Mouse (Mus musculus): ENCODE measurements at regions not wholly inside any gene's neighbourhood (a gene's known extent, or its start where the extent isn't known, plus 50 kb on each side); places are given as distances from the start of the nearest gene placed in this dataset.
"Not testable (repeated sequence)": the region's sequence is repeated elsewhere in the genome, so short reads cannot be mapped to it uniquely, and the experiment has no call there.

- not testable (repeated sequence) for ATAC-seq, H3K27ac ChIP-seq
- 86% methylated on average over 2 of the region's 2 CpGs for WGBS
Measured at GRCm38 (mm10) chr6:18566934-18567333, 52.3 kb upstream of the Cttnbp2 start.

GRCm38 (mm10) chr6:18569221-18569620 lies 54.6 kb upstream of the Cttnbp2 start:
- Histone ChIP-seq H3K9ac (replicated peaks) (no peak overlapping the region), H3K27me3 (no peaks in the 10 kb centered on the region), H3K4me1 (replicated peaks) (no peaks in the 10 kb centered on the region), H3K4me3 (replicated peaks) (no peak overlapping the region), H3K27ac (no peak overlapping the region), H3K4me2 (replicated peaks) (no peak overlapping the region), H3K36me3 (no peaks in the 10 kb centered on the region), H3K9me3 (no peaks in the 10 kb centered on the region)
- 85% methylated on average over 2 of the region's 2 CpGs for WGBS
- ATAC-seq, result no peak

More at GRCm38 (mm10) chr6:18566934-18567333, 52.3 kb upstream of the Cttnbp2 start:
- H3K9me3 ChIP-seq; H3K9ac ChIP-seq (replicated peaks); H3K36me3 ChIP-seq; H3K27me3 ChIP-seq; H3K4me3 ChIP-seq (replicated peaks); H3K4me2 ChIP-seq (replicated peaks); H3K4me1 ChIP-seq (replicated peaks): not testable (repeated sequence)

- no peak overlapping the region for H3K9ac ChIP-seq (replicated peaks)
- no peak overlapping the region for H3K4me3 ChIP-seq (replicated peaks)
- no peaks in the 10 kb centered on the region for H3K27me3 ChIP-seq
- no peaks in the 10 kb centered on the region for H3K4me1 ChIP-seq (replicated peaks)
- H3K36me3 ChIP-seq, result no peaks in the 10 kb centered on the region
- no peak for ATAC-seq
- no peak overlapping the region for H3K4me2 ChIP-seq (replicated peaks)
- H3K27ac ChIP-seq, result no peak overlapping the region
- no peaks in the 10 kb centered on the region for H3K9me3 ChIP-seq
Measured at GRCm38 (mm10) chr6:18578501-18578900, 63.9 kb upstream of the Cttnbp2 start.

GRCm38 (mm10) chr6:18589436-18589835 lies 74.8 kb upstream of the Cttnbp2 start:
- Histone ChIP-seq H3K4me3 (replicated peaks) (no peak overlapping the region), H3K4me2 (replicated peaks) (no peak overlapping the region)

GRCm38 (mm10) chr6:18596680-18597079 lies 82.0 kb upstream of the Cttnbp2 start:
- Histone ChIP-seq H3K27me3 (no peaks in the 10 kb centered on the region), H3K9ac (replicated peaks) (no peak overlapping the region), H3K4me3 (replicated peaks) (no peak overlapping the region), H3K4me1 (replicated peaks) (no peaks in the 10 kb centered on the region), H3K36me3 (no peaks in the 10 kb centered on the region), H3K4me2 (replicated peaks) (no peak overlapping the region), H3K27ac (no peak overlapping the region), H3K9me3 (no peaks in the 10 kb centered on the region)
- 73% methylated on average over 5 of the region's 5 CpGs for WGBS
- ATAC-seq, result peak; percentile 83

More at GRCm38 (mm10) chr6:18589436-18589835, 74.8 kb upstream of the Cttnbp2 start:
- no peaks in the 10 kb centered on the region for H3K27me3 ChIP-seq
- no peak for ATAC-seq
- no peaks in the 10 kb centered on the region for H3K4me1 ChIP-seq (replicated peaks)
- H3K36me3 ChIP-seq, result no peaks in the 10 kb centered on the region
- H3K9ac ChIP-seq (replicated peaks), result no peak overlapping the region
- H3K9me3 ChIP-seq, result no peaks in the 10 kb centered on the region
- H3K27ac ChIP-seq, result no peak overlapping the region

- Histone ChIP-seq H3K4me3 (replicated peaks) (no peak overlapping the region), H3K4me1 (replicated peaks) (no peaks in the 10 kb centered on the region), H3K4me2 (replicated peaks) (no peak overlapping the region), H3K27me3 (no peaks in the 10 kb centered on the region), H3K36me3 (no peaks in the 10 kb centered on the region), H3K27ac (no peak overlapping the region), H3K9ac (replicated peaks) (no peak overlapping the region), H3K9me3 (peaks cover 4% of the 10 kb centered on the region; the same call in 1 of the 2 replicates)
- no peak for ATAC-seq
- 75% methylated on average over 4 of the region's 4 CpGs for WGBS
Measured at GRCm38 (mm10) chr6:18599626-18600025, 85.0 kb upstream of the Cttnbp2 start.

- Histone ChIP-seq H3K9ac (replicated peaks) (no peak overlapping the region), H3K36me3 (no peaks in the 10 kb centered on the region), H3K4me2 (replicated peaks) (no peak overlapping the region), H3K4me3 (replicated peaks) (no peak overlapping the region), H3K9me3 (peaks cover 4% of the 10 kb centered on the region; the same call in 1 of the 2 replicates), H3K4me1 (replicated peaks) (no peaks in the 10 kb centered on the region), H3K27me3 (no peaks in the 10 kb centered on the region), H3K27ac (no peak overlapping the region)
- 75% methylated on average over 7 of the region's 7 CpGs for WGBS
- no peak for ATAC-seq
Measured at GRCm38 (mm10) chr6:18601926-18602325, 87.3 kb upstream of the Cttnbp2 start.

- Histone ChIP-seq H3K9me3 (no peaks in the 10 kb centered on the region), H3K4me1 (replicated peaks) (peaks cover 8% of the 10 kb centered on the region; the same call in 1 of the 2 replicates), H3K27me3 (no peaks in the 10 kb centered on the region), H3K4me2 (replicated peaks) (no peak overlapping the region), H3K4me3 (replicated peaks) (no peak overlapping the region), H3K9ac (replicated peaks) (no peak overlapping the region), H3K36me3 (no peaks in the 10 kb centered on the region), H3K27ac (no peak overlapping the region)
- 59% methylated on average over 6 of the region's 6 CpGs for WGBS
- 0 out of 2 replicates have a peak, but pooled peaks have one; percentile 24 for ATAC-seq
Measured at GRCm38 (mm10) chr6:18621372-18622262, 107.0 kb upstream of the Cttnbp2 start.

GRCm38 (mm10) chr6:18628591-18628990 lies 113.9 kb upstream of the Cttnbp2 start:
- Histone ChIP-seq H3K4me1 (replicated peaks) (no peaks in the 10 kb centered on the region), H3K9ac (replicated peaks) (no peak overlapping the region), H3K4me2 (replicated peaks) (no peak overlapping the region), H3K36me3 (no peaks in the 10 kb centered on the region), H3K27ac (no peak overlapping the region), H3K27me3 (no peaks in the 10 kb centered on the region), H3K4me3 (replicated peaks) (no peak overlapping the region), H3K9me3 (no peaks in the 10 kb centered on the region)
- ATAC-seq, result no peak
- WGBS, result 60% methylated on average over 1 of the region's 1 CpGs

- H3K36me3 ChIP-seq, result no peaks in the 10 kb centered on the region
- no peak overlapping the region for H3K4me2 ChIP-seq (replicated peaks)
- H3K4me3 ChIP-seq (replicated peaks), result no peak overlapping the region
- no peak for ATAC-seq
- no peaks in the 10 kb centered on the region for H3K27me3 ChIP-seq
- H3K4me1 ChIP-seq (replicated peaks), result no peaks in the 10 kb centered on the region
- no peak overlapping the region for H3K9ac ChIP-seq (replicated peaks)
- WGBS, result 78% methylated on average over 2 of the region's 2 CpGs
- H3K27ac ChIP-seq, result no peak overlapping the region
- H3K9me3 ChIP-seq, result no peaks in the 10 kb centered on the region
Measured at GRCm38 (mm10) chr6:18633540-18634200, 119.0 kb upstream of the Cttnbp2 start.

GRCm38 (mm10) chr6:18639712-18640383 lies 125.2 kb upstream of the Cttnbp2 start:
- H3K9me3 ChIP-seq, result no peaks in the 10 kb centered on the region
- H3K4me1 ChIP-seq (replicated peaks), result no peaks in the 10 kb centered on the region
- H3K36me3 ChIP-seq, result no peaks in the 10 kb centered on the region
- no peak overlapping the region for H3K27ac ChIP-seq
- H3K27me3 ChIP-seq, result no peaks in the 10 kb centered on the region
- H3K4me2 ChIP-seq (replicated peaks), result no peak overlapping the region
- no peak overlapping the region for H3K4me3 ChIP-seq (replicated peaks)
- no peak for ATAC-seq
- no peak overlapping the region for H3K9ac ChIP-seq (replicated peaks)
- 20% methylated on average over 3 of the region's 3 CpGs for WGBS

Measured in midbrain, embryonic 13.5 days (tissue).